Mouse (Mus musculus) thymus, adult 18-20 months (tissue): ENCODE results near the gene Calhm2.

Source experiments
- DNase-seq, 2 experiments: peaks; one replicate each; pipeline ENCODE4 v3.0.0; 2022; ENCODE audit warnings: mixed read lengths in 2 of 2

Gene Calhm2

GRCm38 (mm10) chr19:47137771-47138421, at the start of gene Calhm2:
Calhm2 (minus strand) TSS chr19:47138294.
- peak; percentile 41 to 44 for DNase-seq

- no peak for DNase-seq
These were observed 48.6 kb upstream of the Calhm2 start for GRCm38 (mm10) chr19:47186514-47187275.

GRCm38 (mm10) chr19:47184736-47185135, 46.6 kb upstream of the Calhm2 start:
- no peak for DNase-seq

- no peak for DNase-seq
These were observed 46.1 kb upstream of the Calhm2 start for GRCm38 (mm10) chr19:47184221-47184620.

- no peak for DNase-seq
These were observed 41.9 kb upstream of the Calhm2 start for GRCm38 (mm10) chr19:47180011-47180410.

- peak in 1 of 2 experiments; percentile 8 for DNase-seq
These were observed 41.2 kb upstream of the Calhm2 start for GRCm38 (mm10) chr19:47179272-47179809.

GRCm38 (mm10) chr19:47178431-47179271, 40.6 kb upstream of the Calhm2 start, which contains the start of gene Neurl1a:
Neurl1a (plus strand) TSS chr19:47178820.
- DNase-seq, result peak in 1 of 2 experiments; percentile 10

- DNase-seq, result no peak
These were observed 39.9 kb upstream of the Calhm2 start for GRCm38 (mm10) chr19:47178001-47178400.

- DNase-seq, result no peak
These were observed 38.9 kb upstream of the Calhm2 start for GRCm38 (mm10) chr19:47176916-47177505.

- DNase-seq, result no peak
These were observed 37.4 kb upstream of the Calhm2 start for GRCm38 (mm10) chr19:47175472-47175871.

GRCm38 (mm10) chr19:47174515-47174914, 36.4 kb upstream of the Calhm2 start:
- DNase-seq, result no peak

- peak; percentile 37 to 39 for DNase-seq
These were observed 30.8 kb upstream of the Calhm2 start for GRCm38 (mm10) chr19:47168793-47169412.

- DNase-seq, result no peak
These were observed 30.1 kb upstream of the Calhm2 start for GRCm38 (mm10) chr19:47168223-47168622.

GRCm38 (mm10) chr19:47167617-47168214, 29.6 kb upstream of the Calhm2 start:
- DNase-seq, result no peak

- DNase-seq, result no peak
These were observed 28.7 kb upstream of the Calhm2 start for GRCm38 (mm10) chr19:47166758-47167157.

- DNase-seq, result no peak
These were observed 25.2 kb upstream of the Calhm2 start for GRCm38 (mm10) chr19:47163176-47163744.

GRCm38 (mm10) chr19:47161669-47162068, 23.6 kb upstream of the Calhm2 start:
- no peak for DNase-seq

GRCm38 (mm10) chr19:47157664-47158063, 19.6 kb upstream of the Calhm2 start, which contains the start of gene Calhm3:
Calhm3 (minus strand) TSS chr19:47157764.
- DNase-seq, result no peak

GRCm38 (mm10) chr19:47153767-47154166, 15.7 kb upstream of the Calhm2 start:
- no peak for DNase-seq

GRCm38 (mm10) chr19:47152062-47152369, 13.9 kb upstream of the Calhm2 start:
- DNase-seq, result no peak

- DNase-seq, result no peak
These were observed 13.4 kb upstream of the Calhm2 start for GRCm38 (mm10) chr19:47151332-47152061.
